Mouse (Mus musculus) embryonic fibroblast, embryonic 13.5 days (primary cell): ENCODE data around the gene Cln3. TPM values are rescaled to one million over a fixed set of nuclear protein-coding genes. Genes with fewer than 3 reads are reported as not detected.
A peak's percentile ranks its signal among the peaks of the same experiment; 100 is the strongest.

Source experiments
- H3K27ac ChIP-seq: 2 replicates; pipeline ENCODE4 v1.5.1; 2012; ENCODE audit warnings: low read length, control low read depth, inconsistent platforms; ENCODE audit not compliant: insufficient read depth
- H3K4me1 ChIP-seq: 2 replicates; pipeline ENCODE4 v1.6.1; 2011; ENCODE audit warnings: low read length; ENCODE audit not compliant: control insufficient read depth, insufficient read depth
- H3K4me3 ChIP-seq: 2 replicates; pipeline ENCODE4 v1.5.1; 2011; ENCODE audit warnings: mild to moderate bottlenecking, control low read depth, low read length; ENCODE audit not compliant: insufficient read depth
- CTCF ChIP-seq: IDR thresholded peaks from 2 replicates; pipeline ENCODE4 v1.5.1; 2011; ENCODE audit warnings: mild to moderate bottlenecking, control low read depth, low read length, moderate library complexity, borderline replicate concordance; ENCODE audit not compliant: insufficient read depth
- POLR2A ChIP-seq: IDR thresholded peaks from 2 replicates; pipeline ENCODE4 v1.6.1; 2011; ENCODE audit warnings: low read depth, mild to moderate bottlenecking, control low read depth, low read length, moderate library complexity
- polyA plus RNA-seq: library from polyadenylated mRNA; stranded (reverse); fragments of >200 nt; gene quantifications from 2 replicates; pipeline ENCODE4 v1.2.4, GENCODE M21; 2011; ENCODE audit warnings: low read depth; ENCODE audit not compliant: missing spikeins, insufficient read length

Gene Cln3
- polyA plus RNA-seq, 1 experiment = 12.4 TPM

GRCm38 (mm10) chr7:126536466-126536865 lies 49.2 kb downstream of the Cln3 start:
- TF ChIP-seq CTCF (no peak), POLR2A (no peak)
- no peak overlapping the region for H3K27ac ChIP-seq
- no peak overlapping the region for H3K4me3 ChIP-seq
- H3K4me1 ChIP-seq = no peaks in the 10 kb centered on the region

DNA sequence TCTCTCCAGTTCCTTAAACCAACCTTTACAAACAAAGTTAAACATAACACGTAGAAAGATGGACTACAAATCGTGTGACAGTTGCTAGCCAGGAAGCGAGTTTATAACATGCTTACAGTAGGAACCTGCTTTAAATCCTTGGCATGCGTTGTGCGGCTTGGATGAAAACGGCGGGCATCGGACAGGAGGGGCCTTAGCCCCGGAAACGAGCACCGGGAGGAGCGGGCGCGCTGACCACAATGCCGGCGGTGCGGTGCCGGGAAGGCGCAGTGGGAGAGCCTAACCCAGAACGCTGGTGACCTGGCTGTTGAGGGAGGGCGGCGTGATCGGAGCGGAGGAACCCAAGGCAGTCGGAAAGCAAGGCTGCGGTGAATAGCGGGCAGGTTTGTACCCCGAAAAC lies 49.9 kb downstream of the Cln3 start:
- Histone ChIP-seq H3K4me1 (no peaks in the 10 kb centered on the region), H3K27ac (no peak overlapping the region), H3K4me3 (peak overlapping the region; percentile 31)
- TF ChIP-seq CTCF (no peak), POLR2A (no peak)

GRCm38 (mm10) chr7:126533434-126533833 lies 52.2 kb downstream of the Cln3 start:
- no peak for TF ChIP-seq CTCF
- no peak for TF ChIP-seq POLR2A
- no peaks in the 10 kb centered on the region for H3K4me1 ChIP-seq
- no peak overlapping the region for H3K27ac ChIP-seq
- no peak overlapping the region for H3K4me3 ChIP-seq

GRCm38 (mm10) chr7:126528166-126528577 lies 57.4 kb downstream of the Cln3 start:
- no peak overlapping the region for H3K4me3 ChIP-seq
- TF ChIP-seq CTCF (no peak), POLR2A (no peak)
- no peaks in the 10 kb centered on the region for H3K4me1 ChIP-seq
- H3K27ac ChIP-seq = no peak overlapping the region

GRCm38 (mm10) chr7:126523316-126523715 lies 62.3 kb downstream of the Cln3 start:
- Histone ChIP-seq H3K4me1 (no peaks in the 10 kb centered on the region), H3K4me3 (no peak overlapping the region)

More at GRCm38 (mm10) chr7:126523316-126523715, 62.3 kb downstream of the Cln3 start:
- no peak overlapping the region for H3K27ac ChIP-seq
- TF ChIP-seq POLR2A (no peak), CTCF (no peak)

Other genes with a start within 250 kb of the Cln3 start
- 0.35 and 0.75 TPM in 2 replicates for gene Lat, start 216.2 kb downstream of the Cln3 start, polyA plus RNA-seq
- gene Spns1, start 208.4 kb downstream of the Cln3 start, polyA plus RNA-seq = 34.6 and 40.2 TPM in 2 replicates
- 4.4 and 7.4 TPM in 2 replicates for gene Nfatc2ip, start 189.1 kb downstream of the Cln3 start, polyA plus RNA-seq
- not detected in 2 replicates for gene Cd19, start 170.9 kb downstream of the Cln3 start, polyA plus RNA-seq
- 13.3 and 20.6 TPM in 2 replicates for gene Rabep2, start 157.1 kb downstream of the Cln3 start, polyA plus RNA-seq
- not detected in 2 replicates for gene Atp2a1, start 122.7 kb downstream of the Cln3 start, polyA plus RNA-seq
- gene Sh2b1, start 110.4 kb downstream of the Cln3 start, polyA plus RNA-seq = 27.7 and 31.3 TPM in 2 replicates
- 71.4 and 77.9 TPM in 2 replicates for gene Tufm, start 98.5 kb downstream of the Cln3 start, polyA plus RNA-seq
- 131 and 149 TPM in 2 replicates for gene Atxn2l, start 82.4 kb downstream of the Cln3 start, polyA plus RNA-seq
- gene Eif3c, start 19.4 kb downstream of the Cln3 start, polyA plus RNA-seq = 413 and 481 TPM in 2 replicates
- 9.3 and 10.0 TPM in 2 replicates for gene Apobr, start 875 bp downstream of the Cln3 start, polyA plus RNA-seq
- not detected in 2 replicates for gene Il27, start 9.1 kb upstream of the Cln3 start, polyA plus RNA-seq
- gene Nupr1, start 45.0 kb upstream of the Cln3 start, polyA plus RNA-seq = 179 and 208 TPM in 2 replicates
- gene Sgf29, start 63.5 kb upstream of the Cln3 start, polyA plus RNA-seq = 17.7 and 30.3 TPM in 2 replicates
- 0.95 TPM in 1 of 2 replicates, not detected in the other for gene Sult1a1, start 90.6 kb upstream of the Cln3 start, polyA plus RNA-seq
- 56.5 and 84.6 TPM in 2 replicates for gene Bola2, start 109.6 kb upstream of the Cln3 start, polyA plus RNA-seq
- 5.7 and 8.7 TPM in 2 replicates for gene Slx1b, start 110.0 kb upstream of the Cln3 start, polyA plus RNA-seq
- gene Coro1a, start 122.0 kb upstream of the Cln3 start, polyA plus RNA-seq = 1.0 and 6.5 TPM in 2 replicates
- gene Mapk3, start 173.8 kb upstream of the Cln3 start, polyA plus RNA-seq = 132 and 145 TPM in 2 replicates
- 2.8 and 3.6 TPM in 2 replicates for gene Gdpd3, start 180.5 kb upstream of the Cln3 start, polyA plus RNA-seq
- gene Ypel3, start 191.1 kb upstream of the Cln3 start, polyA plus RNA-seq = 58.8 and 62.2 TPM in 2 replicates
- gene Tbx6, start 195.7 kb upstream of the Cln3 start, polyA plus RNA-seq = 0.49 TPM in 1 of 2 replicates, not detected in the other
- gene Ppp4c, start 206.7 kb upstream of the Cln3 start, polyA plus RNA-seq = 106 and 118 TPM in 2 replicates
- gene Fam57b, start 211.9 kb upstream of the Cln3 start, polyA plus RNA-seq = 0.37 and 1.2 TPM in 2 replicates
- not detected in 2 replicates for gene 4930451I11Rik, start 245.8 kb upstream of the Cln3 start, polyA plus RNA-seq